Mouse (Mus musculus) megakaryocyte-erythroid progenitor cell, adult 5-6 weeks (primary cell): ENCODE measurements at regions not wholly inside any gene's neighbourhood (a gene's known extent, or its start where the extent isn't known, plus 50 kb on each side); places are given as distances from the start of the nearest gene placed in this dataset.

Source experiments
- ATAC-seq: replicated peaks from 2 replicates; pipeline ENCODE4 v1.8.0; 2016; ENCODE audit warnings: mild to moderate bottlenecking, inconsistent platforms; ENCODE audit not compliant: severe bottlenecking, poor library complexity, low FRiP score, low TSS enrichment

GRCm38 (mm10) chr5:120373426-120373825 lies 58.1 kb upstream of the Lhx5 start:
- no peak for ATAC-seq
